Mouse (Mus musculus) liver, adult (tissue): ENCODE measurements around the gene Prdm15.

Source experiments
- GATA4 ChIP-seq: IDR thresholded peaks from 2 replicates; pipeline ENCODE4 v1.6.1; 2014; ENCODE audit warnings: mild to moderate bottlenecking, low read length; ENCODE audit not compliant: insufficient replicate concordance

Prdm15 gene

GRCm38 (mm10) chr16:97778353-97779025 is 73.2 kb downstream of the Prdm15 start:
- TF ChIP-seq GATA4 = no peak

GRCm38 (mm10) chr16:97766501-97766900 is 85.1 kb downstream of the Prdm15 start:
- TF ChIP-seq GATA4 = no peak

GRCm38 (mm10) chr16:97764626-97765025 is 87.0 kb downstream of the Prdm15 start:
- no peak for TF ChIP-seq GATA4

GRCm38 (mm10) chr16:97763990-97764340 is 87.7 kb downstream of the Prdm15 start:
- TF ChIP-seq GATA4 = peak; percentile 13; the same call in 1 of the 2 replicates

GRCm38 (mm10) chr16:97763061-97763989 is 88.3 kb downstream of the Prdm15 start, which contains the start of gene Ripk4:
Gene Ripk4, minus strand, starts transcription at chr16:97763787.
- no peak for TF ChIP-seq GATA4

- TF ChIP-seq GATA4 = no peak
Observed at GRCm38 (mm10) chr16:97761782-97762181, 89.9 kb downstream of the Prdm15 start.

- TF ChIP-seq GATA4 = no peak
Observed at GRCm38 (mm10) chr16:97759681-97760080, 92.0 kb downstream of the Prdm15 start.

GRCm38 (mm10) chr16:97758288-97758687 is 93.4 kb downstream of the Prdm15 start:
- TF ChIP-seq GATA4 = no peak

- TF ChIP-seq GATA4 = no peak
Observed at GRCm38 (mm10) chr16:97756460-97756859, 95.2 kb downstream of the Prdm15 start.

- TF ChIP-seq GATA4 = no peak
Observed at GRCm38 (mm10) chr16:97752316-97752941, 99.2 kb downstream of the Prdm15 start.

GRCm38 (mm10) chr16:97751884-97752283 is 99.8 kb downstream of the Prdm15 start:
- no peak for TF ChIP-seq GATA4

- TF ChIP-seq GATA4 = no peak
Observed at GRCm38 (mm10) chr16:97748421-97748820, 103.2 kb downstream of the Prdm15 start.
